Mouse (Mus musculus) urinary bladder, postnatal 14 days (tissue): ENCODE measurements around the gene Vwce.

ENCODE experiments used
- DNase-seq: peaks from one replicate; pipeline ENCODE4 v3.0.0; 2021; ENCODE audit warnings: low spot score

The Vwce gene

DNA sequence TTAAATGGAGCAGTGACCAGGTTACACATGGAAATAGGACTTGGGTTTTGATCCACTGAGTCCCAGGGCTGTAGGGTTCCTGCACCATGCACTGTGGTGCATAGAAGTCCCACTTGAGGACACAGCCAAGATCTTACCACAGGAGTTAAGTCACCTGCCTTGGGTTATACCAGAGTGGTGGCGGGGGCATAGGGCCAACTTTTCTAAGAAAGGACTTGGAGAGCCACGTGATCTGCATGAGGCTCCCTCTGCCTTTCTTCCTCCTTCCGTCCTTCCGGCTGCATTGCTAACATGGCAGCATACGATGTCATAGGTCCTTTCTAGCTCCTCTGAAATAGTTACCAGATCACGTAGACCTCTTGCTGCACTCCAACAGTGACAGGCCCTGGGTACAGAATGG is 81.5 kb downstream of the Vwce start:
- DNase-seq = no peak
